22 mouse cellular contexts compared by ENCODE assay signal in the genomic region with DNA sequence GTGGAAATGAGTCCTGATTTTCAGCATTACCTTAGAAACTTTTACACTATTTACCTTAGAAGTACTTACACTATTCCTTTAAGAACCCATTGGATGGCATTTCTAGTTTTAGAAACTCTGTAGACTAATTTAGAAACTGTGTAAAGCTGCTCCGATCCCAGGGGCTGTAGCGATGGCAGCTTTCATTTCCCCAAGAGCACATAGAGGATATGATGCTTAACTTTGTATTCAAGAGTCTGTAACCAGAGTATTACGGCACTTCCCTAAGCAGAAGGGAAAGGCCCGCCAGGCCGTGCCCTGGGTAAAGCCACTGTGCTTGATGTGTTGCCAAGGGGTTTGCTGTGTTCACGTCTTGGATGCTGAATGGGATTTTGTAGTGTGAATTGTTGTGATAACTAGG.
DNase-seq lines count a peak whose midpoint lies in the region; ATAC-seq and TF ChIP-seq lines count a peak whose summit lies in the region.
"Had no signal": no experiment of that assay in that cellular context is flagged by ENCODE, and none has a peak within 500 bp of the region (broad histone marks: within the 10 kb centered on the region; RNA-seq: fewer than 3 reads in every experiment).

No protein-coding gene starts in this region.

- no peaks in the 10 kb centered on the region for H3K27me3 ChIP-seq in CH12.LX (replicated peaks)
- H3K27me3 ChIP-seq: embryonic facial prominence, embryonic 12.5 days; forebrain, embryonic 13.5 days; hindbrain, embryonic 12.5 days had no signal

- TF ChIP-seq EP300 in CH12.LX (IDR thresholded peaks at IDR 0.05; ENCODE audit: low read length) = peak; percentile 79

- peak overlapping the region; percentile 27; the same call in 1 of the 2 replicates for H3K9ac ChIP-seq in CH12.LX (ENCODE audit: insufficient read depth, low read depth)
- H3K9ac ChIP-seq: embryonic facial prominence, embryonic 12.5 days; forebrain, embryonic 13.5 days; hindbrain, embryonic 12.5 days had no signal

- no peak overlapping the region for H3K4me3 ChIP-seq in CH12.LX (replicated peaks in 1 of 3; ENCODE audit: low read depth in 2 of 3, low read length in 2 of 3, poor library complexity in 1 of 3)
- H3K4me3 ChIP-seq: embryonic facial prominence, embryonic 12.5 days; forebrain, embryonic 13.5 days; hindbrain, embryonic 12.5 days had no signal

- peak overlapping the region; percentile 12; the same call in 1 of the 2 replicates for H3K4me2 ChIP-seq in CH12.LX (ENCODE audit: insufficient read depth, low read depth, poor library complexity, severe bottlenecking)
- H3K4me2 ChIP-seq: embryonic facial prominence, embryonic 12.5 days; forebrain, embryonic 13.5 days; hindbrain, embryonic 12.5 days had no signal

- peak overlapping the region; percentile 47 for H3K27ac ChIP-seq in CH12.LX (ENCODE audit: insufficient read depth, low read depth)
- H3K27ac ChIP-seq: embryonic facial prominence, embryonic 12.5 days; forebrain, embryonic 13.5 days; hindbrain, embryonic 12.5 days had no signal

- no peak for TF ChIP-seq POLR2A in CH12.LX (IDR thresholded peaks at IDR 0.05; ENCODE audit: low read depth, low read length)
- no peak for TF ChIP-seq POLR2A in brain, embryonic 14.5 days (IDR thresholded peaks at IDR 0.05; ENCODE audit: borderline replicate concordance, extremely low read depth, insufficient read depth, insufficient read length, poor library complexity, severe bottlenecking)

- TF ChIP-seq RAD21 in CH12.LX (IDR thresholded peaks at IDR 0.05; ENCODE audit: low read depth, low read length) = no peak

- dilution Hi-C loops in CH12.LX (cut with MboI; ENCODE audit: extremely low pct_ligation_motif_present, extremely low pct_unique_long_range_greater_than_20kb, low sequenced_read_pairs) = no loop called here

- peak; percentile 88 for ATAC-seq in megakaryocyte, adult 5-6 weeks (ENCODE audit: poor library complexity, severe bottlenecking)
- ATAC-seq: activated CD4-positive, CD25-positive, alpha-beta regulatory T cell, adult 4 months; CD4-positive, CD25-positive, alpha-beta regulatory T cell, adult 4 months; forebrain, embryonic 13.5 days; Patski had no signal

- no peak for TF ChIP-seq CTCF in CH12.LX (conservative IDR thresholded peaks at IDR 0.05 in 1 of 2, IDR thresholded peaks at IDR 0.05 in 1 of 2; ENCODE audit: low read depth in 2 of 2, low read length in 2 of 2)
- TF ChIP-seq CTCF in brain, embryonic 14.5 days (IDR thresholded peaks at IDR 0.05; ENCODE audit: borderline replicate concordance, extremely low read depth, insufficient read depth, insufficient read length) = no peak

- H3K36me3 ChIP-seq in CH12.LX (replicated peaks in 1 of 2; ENCODE audit: control insufficient read depth in 1 of 2, insufficient read depth in 1 of 2, low read length in 1 of 2) = peaks cover 12 to 71% of the 10 kb centered on the region in 2 experiments
- H3K36me3 ChIP-seq: embryonic facial prominence, embryonic 12.5 days; hindbrain, embryonic 12.5 days had no signal

- peaks cover 8 to 40% of the 10 kb centered on the region in 2 experiments; a peak in 3 of 4 replicates for H3K4me1 ChIP-seq in CH12.LX (ENCODE audit: control insufficient read depth in 1 of 2, insufficient read depth in 2 of 2)
- H3K4me1 ChIP-seq: embryonic facial prominence, embryonic 12.5 days; hindbrain, embryonic 12.5 days had no signal

- no peaks in the 10 kb centered on the region for H3K9me3 ChIP-seq in CH12.LX (replicated peaks; ENCODE audit: low read length)
- H3K9me3 ChIP-seq: embryonic facial prominence, embryonic 12.5 days; forebrain, embryonic 13.5 days; hindbrain, embryonic 12.5 days had no signal

- in situ Hi-C loops in CH12.LX (cut with MboI; ENCODE audit: low pct_ligation_motif_present, low pct_unique_long_range_greater_than_20kb, low sequenced_read_pairs) = loop anchor here (5.0 to 10.0 kb wide), 2 partner anchors 159 to 621 kb away; no protein-coding TSS in a partner anchor

- DNase-seq in layer of hippocampus, adult 9-11 months = peak; percentile 31
- no peak for DNase-seq in layer of hippocampus, adult 9-10 months (ENCODE audit: low spot score)
- peak; percentile 83 for DNase-seq in CH12.LX (ENCODE audit: extremely low read depth)
- peak; percentile 45 for DNase-seq in brain, embryonic 14.5 days (ENCODE audit: low read depth)
- DNase-seq in Muller cell, postnatal 12 days (ENCODE audit: inconsistent ontology term) = no peak
- no peak for DNase-seq in right cerebral cortex, adult 2 months (ENCODE audit: low spot score in 2 of 2)
- no peak for DNase-seq in thymus, postnatal 4 days
- DNase-seq: adrenal gland, postnatal 25 days; B cell, adult 2 months; cerebellum, adult 11 months; cerebellum, adult 8-10 months; cerebellum, postnatal 14 days; gastrocnemius, postnatal 14 days; heart, postnatal 10 days; heart, postnatal 4 days had no signal

- no peaks in the 10 kb centered on the region; the same call in 1 of the 2 replicates for H3K79me2 ChIP-seq in CH12.LX (replicated peaks; ENCODE audit: control insufficient read depth, extremely low read depth, insufficient read depth, poor library complexity, severe bottlenecking)

TF ChIP-seq in CH12.LX, 34 proteins besides CTCF, POLR2A, EP300 and RAD21:
- TF ChIP-seq MAFK (IDR thresholded peaks at IDR 0.05; ENCODE audit: insufficient replicate concordance, low read length) = no peak
- TF ChIP-seq MEF2A (IDR thresholded peaks at IDR 0.05; ENCODE audit: borderline replicate concordance, low read depth, low read length) = peak; percentile 95
- 0 out of 2 replicates have a peak, but pooled peaks have one; percentile 26 for TF ChIP-seq MYC (IDR thresholded peaks at IDR 0.05; ENCODE audit: low read depth, low read length)
- TF ChIP-seq TCF12 (IDR thresholded peaks at IDR 0.05; ENCODE audit: low read depth, low read length) = 0 out of 2 replicates have a peak, but pooled peaks have one; percentile 29
- TF ChIP-seq JUN (IDR thresholded peaks at IDR 0.05; ENCODE audit: insufficient read depth, low read depth, low read length) = peak; percentile 45; the same call in 1 of the 2 replicates
- peak; percentile 45 for TF ChIP-seq ETS1 (conservative IDR thresholded peaks at IDR 0.05; ENCODE audit: low read depth, low read length)
- TF ChIP-seq UBTF (IDR thresholded peaks at IDR 0.05; ENCODE audit: low read depth, low read length) = no peak
- peak; percentile 60 for TF ChIP-seq JUND (conservative IDR thresholded peaks at IDR 0.05; ENCODE audit: low read depth, low read length)
- TF ChIP-seq BHLHE40 (IDR thresholded peaks at IDR 0.05; ENCODE audit: low read depth, low read length) = peak; percentile 50
- peak; percentile 90 for TF ChIP-seq IRF4 (IDR thresholded peaks at IDR 0.05; ENCODE audit: low read depth, low read length)
- TF ChIP-seq ZMIZ1 (IDR thresholded peaks at IDR 0.05; ENCODE audit: low read depth, low read length) = no peak
- peak; percentile 7; the same call in 1 of the 2 replicates for TF ChIP-seq SMC3 (IDR thresholded peaks at IDR 0.05; ENCODE audit: low read depth, low read length)

Comparison
In these comparisons a context has a peak if more than half of its experiments do, and no peak if none do; other contexts are left out.
1. DNase-seq: peak in layer of hippocampus, adult 9-11 months (single experiment), CH12.LX (single experiment) and brain, embryonic 14.5 days (single experiment); none in layer of hippocampus, adult 9-10 months (single experiment), Muller cell, postnatal 12 days (single experiment), right cerebral cortex, adult 2 months (0 of 2) and thymus, postnatal 4 days (single experiment).